In genomic region chr14:120140791-120141747, GRCm38 (mm10) we compare ENCODE assay signal across 16 mouse cellular contexts.
A peak's percentile ranks its signal among the peaks of the same experiment; 100 is the strongest.
DNase-seq lines count a peak whose midpoint lies in the region; ATAC-seq and TF ChIP-seq lines count a peak whose summit lies in the region.
"Had no signal": no experiment of that assay in that cellular context is flagged by ENCODE, and none has a peak within 500 bp of the region (broad histone marks: within the 10 kb centered on the region; RNA-seq: fewer than 3 reads in every experiment).

No protein-coding gene starts in this region.

- intact Hi-C loops in heart, adult 2 months (cut with DNase I) = no loop called here

- H3K27me3 ChIP-seq in forebrain, postnatal 0 days (ENCODE audit: insufficient read depth, low read length) = no peaks in the 10 kb centered on the region
- H3K27me3 ChIP-seq in forebrain, embryonic 11.5 days (ENCODE audit: control insufficient read depth, insufficient read depth, low read length) = no peaks in the 10 kb centered on the region
- H3K27me3 ChIP-seq in heart, embryonic 16.5 days (ENCODE audit: control insufficient read depth, insufficient read depth, low read length) = no peaks in the 10 kb centered on the region
- no peaks in the 10 kb centered on the region for H3K27me3 ChIP-seq in heart, adult 2 months (ENCODE audit: control insufficient read depth, insufficient read depth, low read length)
- H3K27me3 ChIP-seq in lung, postnatal 0 days (replicated peaks; ENCODE audit: insufficient read depth, low read length) = no peaks in the 10 kb centered on the region
- H3K27me3 ChIP-seq: liver, embryonic 13.5 days; neural tube, embryonic 13.5 days had no signal

- H3K27ac ChIP-seq in forebrain, postnatal 0 days (ENCODE audit: low read depth, low read length) = peak overlapping the region; percentile 83
- H3K27ac ChIP-seq in forebrain, embryonic 11.5 days (ENCODE audit: low read depth, low read length) = no peak overlapping the region
- peak overlapping the region; percentile 34 for H3K27ac ChIP-seq in heart, embryonic 16.5 days (ENCODE audit: low read length)
- H3K27ac ChIP-seq in heart, adult 2 months = no peak overlapping the region
- no peak overlapping the region for H3K27ac ChIP-seq in lung, postnatal 0 days (ENCODE audit: low read length)
- 0 out of 2 replicates have a peak overlapping the region, but pooled peaks have one; percentile 31 for H3K27ac ChIP-seq in cortical plate, adult 2 months (ENCODE audit: insufficient read depth, low read length)
- H3K27ac ChIP-seq: limb, embryonic 10.5 days; liver, embryonic 13.5 days; midbrain, embryonic 12.5 days; neural tube, embryonic 13.5 days had no signal

- whole genome bisulfite sequencing in forebrain, postnatal 0 days = 49% methylated on average over 14 of the region's 14 CpGs
- WGBS in forebrain, embryonic 11.5 days = 80% methylated on average over 14 of the region's 14 CpGs
- 62% methylated on average over 14 of the region's 14 CpGs for WGBS in heart, embryonic 16.5 days
- 75% methylated on average over 14 of the region's 14 CpGs for WGBS in heart, adult 2 months
- 65% methylated on average over 14 of the region's 14 CpGs for WGBS in lung, postnatal 0 days

- H3K4me2 ChIP-seq in forebrain, postnatal 0 days (ENCODE audit: low read depth) = 0 out of 2 replicates have a peak overlapping the region, but pooled peaks have one; percentile 23
- no peak overlapping the region for H3K4me2 ChIP-seq in forebrain, embryonic 11.5 days (ENCODE audit: low read depth, low read length, severe bottlenecking)
- 0 out of 2 replicates have a peak overlapping the region, but pooled peaks have one; percentile 4 for H3K4me2 ChIP-seq in heart, embryonic 16.5 days (ENCODE audit: low read depth, low read length)
- H3K4me2 ChIP-seq in lung, postnatal 0 days (replicated peaks; ENCODE audit: low read depth, low read length) = no peak overlapping the region
- H3K4me2 ChIP-seq: liver, embryonic 13.5 days; midbrain, embryonic 12.5 days; neural tube, embryonic 13.5 days had no signal

- no peak overlapping the region for H3K4me3 ChIP-seq in forebrain, postnatal 0 days (ENCODE audit: low read depth, low read length)
- no peak overlapping the region for H3K4me3 ChIP-seq in forebrain, embryonic 11.5 days (ENCODE audit: low read depth, low read length)
- no peak overlapping the region for H3K4me3 ChIP-seq in heart, embryonic 16.5 days (ENCODE audit: low read length)
- no peak overlapping the region for H3K4me3 ChIP-seq in heart, adult 2 months
- H3K4me3 ChIP-seq in lung, postnatal 0 days (ENCODE audit: low read depth, low read length) = no peak overlapping the region
- H3K4me3 ChIP-seq in cortical plate, adult 2 months (ENCODE audit: insufficient read depth, low read length) = no peak overlapping the region
- H3K4me3 ChIP-seq: limb, embryonic 10.5 days; liver, embryonic 13.5 days; midbrain, embryonic 12.5 days; neural tube, embryonic 13.5 days had no signal

- TF ChIP-seq EP300 in heart, adult 2 months (IDR thresholded peaks at IDR 0.05; ENCODE audit: insufficient read depth, low read depth, low read length) = no peak
- TF ChIP-seq EP300 in lung, postnatal 0 days (IDR thresholded peaks at IDR 0.05) = no peak

- DNase-seq in forebrain, postnatal 0 days = peak; percentile 82
- no peak for DNase-seq in forebrain, embryonic 11.5 days (ENCODE audit: low spot score)
- DNase-seq in heart, adult 2 months = no peak
- peak; percentile 13 for DNase-seq in lung, postnatal 0 days (ENCODE audit: low spot score)
- no peak for DNase-seq in lung, postnatal 36 days
- no peak for DNase-seq in retina, postnatal 1 day
- DNase-seq: cerebellum, adult 9-11 months; kidney, adult 9 months; liver, embryonic 13.5 days; lung, postnatal 10 days; thymus, adult 2 months had no signal

- TF ChIP-seq CTCF in forebrain, postnatal 0 days (IDR thresholded peaks at IDR 0.05; ENCODE audit: low read depth) = no peak
- TF ChIP-seq CTCF in heart, adult 2 months (IDR thresholded peaks at IDR 0.05) = no peak
- no peak for TF ChIP-seq CTCF in lung, postnatal 0 days (IDR thresholded peaks at IDR 0.05)
- TF ChIP-seq CTCF in cortical plate, adult 2 months (IDR thresholded peaks at IDR 0.05; ENCODE audit: extremely low read depth, insufficient read depth, low read length) = no peak

- H3K79me2 ChIP-seq in heart, adult 2 months (replicated peaks; ENCODE audit: control insufficient read depth, insufficient read depth, low read length) = no peaks in the 10 kb centered on the region

- no peak for TF ChIP-seq POLR2A in heart, adult 2 months (IDR thresholded peaks at IDR 0.05; ENCODE audit: insufficient read depth, low read depth, low read length)
- TF ChIP-seq POLR2A in cortical plate, adult 2 months (IDR thresholded peaks at IDR 0.05; ENCODE audit: extremely low read depth, insufficient read depth, low read length) = no peak

- ATAC-seq in forebrain, postnatal 0 days = peak; percentile 76
- no peak for ATAC-seq in forebrain, embryonic 11.5 days (replicated peaks; ENCODE audit: low FRiP score)
- ATAC-seq in heart, embryonic 16.5 days (replicated peaks; ENCODE audit: extremely low read depth, insufficient read depth, low FRiP score) = no peak
- no peak for ATAC-seq in lung, postnatal 0 days

- H3K4me1 ChIP-seq in forebrain, postnatal 0 days (ENCODE audit: insufficient read depth) = peaks cover 16% of the 10 kb centered on the region; the same call in 1 of the 2 replicates
- no peaks in the 10 kb centered on the region for H3K4me1 ChIP-seq in forebrain, embryonic 11.5 days (replicated peaks; ENCODE audit: control insufficient read depth, insufficient read depth, low read length)
- peaks cover 16% of the 10 kb centered on the region for H3K4me1 ChIP-seq in heart, embryonic 16.5 days (ENCODE audit: control insufficient read depth, insufficient read depth, low read length)
- H3K4me1 ChIP-seq in heart, adult 2 months (ENCODE audit: control insufficient read depth, insufficient read depth, low read length) = peaks cover 3% of the 10 kb centered on the region; the same call in 1 of the 2 replicates
- H3K4me1 ChIP-seq in lung, postnatal 0 days (ENCODE audit: insufficient read depth, low read depth, low read length) = peaks cover 3% of the 10 kb centered on the region; the same call in 1 of the 2 replicates
- H3K4me1 ChIP-seq in cortical plate, adult 2 months (ENCODE audit: control insufficient read depth, insufficient read depth, low read length) = peaks cover 4% of the 10 kb centered on the region

- no peaks in the 10 kb centered on the region for H3K36me3 ChIP-seq in forebrain, postnatal 0 days (ENCODE audit: insufficient read depth)
- no peaks in the 10 kb centered on the region for H3K36me3 ChIP-seq in forebrain, embryonic 11.5 days (ENCODE audit: control insufficient read depth, insufficient read depth, low read length)
- H3K36me3 ChIP-seq in heart, embryonic 16.5 days (ENCODE audit: control insufficient read depth, insufficient read depth) = no peaks in the 10 kb centered on the region
- no peaks in the 10 kb centered on the region for H3K36me3 ChIP-seq in heart, adult 2 months (ENCODE audit: control insufficient read depth, insufficient read depth, low read length)
- no peaks in the 10 kb centered on the region for H3K36me3 ChIP-seq in lung, postnatal 0 days (ENCODE audit: insufficient read depth, low read length)
- H3K36me3 ChIP-seq: limb, embryonic 10.5 days; liver, embryonic 13.5 days; midbrain, embryonic 12.5 days; neural tube, embryonic 13.5 days had no signal

- no peaks in the 10 kb centered on the region for H3K9me3 ChIP-seq in forebrain, postnatal 0 days (ENCODE audit: low read length)
- H3K9me3 ChIP-seq in forebrain, embryonic 11.5 days (ENCODE audit: control insufficient read depth, low read length) = no peaks in the 10 kb centered on the region
- H3K9me3 ChIP-seq in heart, embryonic 16.5 days (replicated peaks; ENCODE audit: control insufficient read depth, low read length) = no peaks in the 10 kb centered on the region
- no peaks in the 10 kb centered on the region for H3K9me3 ChIP-seq in lung, postnatal 0 days (ENCODE audit: low read length)
- H3K9me3 ChIP-seq: limb, embryonic 10.5 days; liver, embryonic 13.5 days; midbrain, embryonic 12.5 days; neural tube, embryonic 13.5 days had no signal

- no peak overlapping the region for H3K9ac ChIP-seq in forebrain, postnatal 0 days
- H3K9ac ChIP-seq in forebrain, embryonic 11.5 days (ENCODE audit: low read length) = no peak overlapping the region
- H3K9ac ChIP-seq in heart, embryonic 16.5 days (ENCODE audit: low read length) = no peak overlapping the region
- H3K9ac ChIP-seq in heart, adult 2 months (ENCODE audit: low read depth, low read length) = no peak overlapping the region
- no peak overlapping the region for H3K9ac ChIP-seq in lung, postnatal 0 days (replicated peaks; ENCODE audit: low read depth)
- H3K9ac ChIP-seq: liver, embryonic 13.5 days; midbrain, embryonic 12.5 days; neural tube, embryonic 13.5 days had no signal

Comparison
In these comparisons a context has a peak if more than half of its experiments do, and no peak if none do; other contexts are left out.
1. DNase-seq: peak in forebrain, postnatal 0 days (single experiment) and lung, postnatal 0 days (single experiment); none in forebrain, embryonic 11.5 days (single experiment), heart, adult 2 months (0 of 2), lung, postnatal 36 days (single experiment) and retina, postnatal 1 day (single experiment).
2. H3K27ac ChIP-seq: peak in forebrain, postnatal 0 days (single experiment), heart, embryonic 16.5 days (single experiment) and cortical plate, adult 2 months (single experiment); none in forebrain, embryonic 11.5 days (single experiment), heart, adult 2 months (single experiment) and lung, postnatal 0 days (single experiment).
3. H3K4me2 ChIP-seq: peak in forebrain, postnatal 0 days (single experiment) and heart, embryonic 16.5 days (single experiment); none in forebrain, embryonic 11.5 days (single experiment) and lung, postnatal 0 days (single experiment).